Mouse (Mus musculus) thymus, adult 2 months (tissue): ENCODE data around the gene Syndig1.

Experiments used
- CTCF ChIP-seq: fragments of 200-500 bp; IDR thresholded peaks from 2 replicates; pipeline ENCODE4 v1.5.1; 2012; ENCODE audit warnings: mild to moderate bottlenecking, control low read depth, low read length, moderate library complexity, borderline replicate concordance; ENCODE audit not compliant: control insufficient read depth, poor library complexity, insufficient read depth; ENCODE audit errors: extremely low read depth
- POLR2A ChIP-seq: fragments of 200-500 bp; IDR thresholded peaks from 2 replicates; pipeline ENCODE4 v1.6.1; 2012; ENCODE audit warnings: mild to moderate bottlenecking, low read length, control low read depth, moderate library complexity; ENCODE audit not compliant: control insufficient read depth, poor library complexity, insufficient read depth; ENCODE audit errors: extremely low read depth

GRCm38 (mm10) chr2:149861002-149861401, 32.0 kb downstream of the Syndig1 start:
- TF ChIP-seq CTCF (no peak), POLR2A (no peak)
